16 mouse cellular contexts compared by ENCODE assay signal in genomic region chr2:45485477-45485876, GRCm38 (mm10).
"Had no signal": no experiment of that assay in that cellular context is flagged by ENCODE, and none has a peak within 500 bp of the region (broad histone marks: within the 10 kb centered on the region; RNA-seq: fewer than 3 reads in every experiment).

No protein-coding gene starts in this region.

- H3K27me3 ChIP-seq: midbrain, embryonic 12.5 days; neural tube, embryonic 13.5 days had no signal

- H3K36me3 ChIP-seq: midbrain, embryonic 12.5 days; neural tube, embryonic 13.5 days had no signal

- ATAC-seq: intestine, embryonic 16.5 days; midbrain, embryonic 16.5 days had no signal

- H3K4me1 ChIP-seq: midbrain, embryonic 12.5 days had no signal

- H3K9ac ChIP-seq: liver, embryonic 14.5 days; midbrain, embryonic 12.5 days; neural tube, embryonic 13.5 days had no signal

- H3K4me2 ChIP-seq: midbrain, embryonic 12.5 days; neural tube, embryonic 13.5 days had no signal

- DNase-seq: kidney, adult 8-10 months; kidney, postnatal 36 days; layer of hippocampus, adult 9-11 months; layer of hippocampus, postnatal 36 days; left cerebral cortex, postnatal 4 days; lung, adult 18-20 months; retina, postnatal 1 day; right cerebral cortex, postnatal 14 days; thymus, adult 18-20 months; thymus, postnatal 25 days had no signal

- H3K9me3 ChIP-seq: midbrain, embryonic 12.5 days; neural tube, embryonic 13.5 days had no signal

- H3K27ac ChIP-seq: liver, embryonic 14.5 days; midbrain, embryonic 12.5 days; neural tube, embryonic 13.5 days; stomach, postnatal 0 days had no signal

- H3K4me3 ChIP-seq: midbrain, embryonic 12.5 days; neural tube, embryonic 13.5 days had no signal
